Mouse (Mus musculus) left cerebral cortex, postnatal 4 days (tissue): ENCODE measurements around the gene Itgad. TPM values are rescaled to one million over a fixed set of nuclear protein-coding genes. Genes with fewer than 3 reads are reported as not detected.

Experiments used
- DNase-seq: peaks from one replicate; pipeline ENCODE4 v3.0.0-alpha.2; 2022
- intact Hi-C: fragments of 180-260 bp; cut with DNase I; formaldehyde crosslinking; loops from one replicate; pipeline ENCODE4 v1.15.1; 2025
- total RNA-seq, 2 experiments: library from RNA; stranded (reverse); gene quantifications; 2 replicates each; pipeline ENCODE4 v1.2.3; 2021

Itgad gene
- total RNA-seq, 2 experiments from 2014 or later = 0.22 to 0.66 TPM

- DNase-seq = no peak
- intact Hi-C loops = no loop called here
Measured at GRCm38 (mm10) chr7:128178385-128178784, 24.2 kb downstream of the Itgad start.

- intact Hi-C loops = no loop called here
- no peak for DNase-seq
Measured at GRCm38 (mm10) chr7:128180126-128180525, 25.9 kb downstream of the Itgad start.

GRCm38 (mm10) chr7:128180546-128180945 is 26.4 kb downstream of the Itgad start:
- intact Hi-C loops = no loop called here
- DNase-seq = no peak

- intact Hi-C loops = no loop called here
- no peak for DNase-seq
Measured at GRCm38 (mm10) chr7:128181691-128182090, 27.5 kb downstream of the Itgad start.

GRCm38 (mm10) chr7:128201607-128202006 is 47.4 kb downstream of the Itgad start:
- intact Hi-C loops = no loop called here
- DNase-seq = no peak

- intact Hi-C loops = no loop called here
- DNase-seq = no peak
Measured at GRCm38 (mm10) chr7:128203071-128203470, 48.9 kb downstream of the Itgad start.

- intact Hi-C loops = no loop called here
- DNase-seq = no peak
Measured at GRCm38 (mm10) chr7:128204179-128204578, 50.0 kb downstream of the Itgad start.

GRCm38 (mm10) chr7:128205695-128206094 is 51.5 kb downstream of the Itgad start:
- intact Hi-C loops = loop anchor here (5.0 kb wide), 1 partner anchor 218 kb away; no protein-coding TSS in a partner anchor
- DNase-seq = no peak

GRCm38 (mm10) chr7:128206152-128206551 is 52.0 kb downstream of the Itgad start, which contains the start of gene Cox6a2:
Gene Cox6a2, minus strand, starts transcription at chr7:128206387.
- DNase-seq = no peak
- intact Hi-C loops = loop anchor here (5.0 kb wide), 1 partner anchor 219 kb away; no protein-coding TSS in a partner anchor

- DNase-seq = peak; percentile 59
- intact Hi-C loops = loop anchor here (2.0 to 5.0 kb wide), 2 partner anchors 107 to 221 kb away; no protein-coding TSS in a partner anchor
Measured at GRCm38 (mm10) chr7:128208187-128208586, 54.0 kb downstream of the Itgad start.

- intact Hi-C loops = loop anchor here (2.0 to 5.0 kb wide), 2 partner anchors 109 to 223 kb away; no protein-coding TSS in a partner anchor
- no peak for DNase-seq
Measured at GRCm38 (mm10) chr7:128209826-128210225, 55.6 kb downstream of the Itgad start.

- intact Hi-C loops = no loop called here
- DNase-seq = no peak
Measured at GRCm38 (mm10) chr7:128219952-128220351, 65.8 kb downstream of the Itgad start.

GRCm38 (mm10) chr7:128220936-128221335 is 66.8 kb downstream of the Itgad start:
- no peak for DNase-seq
- intact Hi-C loops = no loop called here

- DNase-seq = no peak
- intact Hi-C loops = no loop called here
Measured at GRCm38 (mm10) chr7:128231741-128232140, 77.6 kb downstream of the Itgad start.

- DNase-seq = no peak
- intact Hi-C loops = no loop called here
Measured at GRCm38 (mm10) chr7:128234796-128235195, 80.6 kb downstream of the Itgad start.

- intact Hi-C loops = no loop called here
- no peak for DNase-seq
Measured at GRCm38 (mm10) chr7:128235481-128235880, 81.3 kb downstream of the Itgad start.

GRCm38 (mm10) chr7:128236426-128236825 is 82.2 kb downstream of the Itgad start:
- DNase-seq = no peak

GRCm38 (mm10) chr7:128236856-128237592 is 82.8 kb downstream of the Itgad start, which contains the start of gene Armc5:
Gene Armc5, plus strand, starts transcription at chr7:128237342.
- intact Hi-C loops = no loop called here
- DNase-seq = peak; percentile 87

More at GRCm38 (mm10) chr7:128236426-128236825, 82.2 kb downstream of the Itgad start:
- intact Hi-C loops = no loop called here

- intact Hi-C loops = no loop called here
- no peak for DNase-seq
Measured at GRCm38 (mm10) chr7:128237593-128237926, 83.4 kb downstream of the Itgad start.

GRCm38 (mm10) chr7:128237927-128238778 is 84.0 kb downstream of the Itgad start, which contains the start of gene 9130023H24Rik:
Gene 9130023H24Rik, minus strand, starts transcription at chr7:128238031.
- intact Hi-C loops = no loop called here
- peak; percentile 100 for DNase-seq

GRCm38 (mm10) chr7:128238991-128239390 is 84.8 kb downstream of the Itgad start:
- DNase-seq = no peak
- intact Hi-C loops = no loop called here
